Mouse (Mus musculus) B cell, adult (primary cell): ENCODE measurements around the gene Sfxn5. TPM values are rescaled to one million over a fixed set of nuclear protein-coding genes. Genes with fewer than 3 reads are reported as not detected.

ENCODE experiments used
- total RNA-seq: library from RNA; stranded (reverse); gene quantifications from 4 replicates; pipeline ENCODE4 v1.2.4, GENCODE M21; 2023; ENCODE audit not compliant: inconsistent age

Gene Sfxn5
- 11.0 to 13.9 TPM (median 12.3 TPM) in 4 replicates for total RNA-seq

DNA sequence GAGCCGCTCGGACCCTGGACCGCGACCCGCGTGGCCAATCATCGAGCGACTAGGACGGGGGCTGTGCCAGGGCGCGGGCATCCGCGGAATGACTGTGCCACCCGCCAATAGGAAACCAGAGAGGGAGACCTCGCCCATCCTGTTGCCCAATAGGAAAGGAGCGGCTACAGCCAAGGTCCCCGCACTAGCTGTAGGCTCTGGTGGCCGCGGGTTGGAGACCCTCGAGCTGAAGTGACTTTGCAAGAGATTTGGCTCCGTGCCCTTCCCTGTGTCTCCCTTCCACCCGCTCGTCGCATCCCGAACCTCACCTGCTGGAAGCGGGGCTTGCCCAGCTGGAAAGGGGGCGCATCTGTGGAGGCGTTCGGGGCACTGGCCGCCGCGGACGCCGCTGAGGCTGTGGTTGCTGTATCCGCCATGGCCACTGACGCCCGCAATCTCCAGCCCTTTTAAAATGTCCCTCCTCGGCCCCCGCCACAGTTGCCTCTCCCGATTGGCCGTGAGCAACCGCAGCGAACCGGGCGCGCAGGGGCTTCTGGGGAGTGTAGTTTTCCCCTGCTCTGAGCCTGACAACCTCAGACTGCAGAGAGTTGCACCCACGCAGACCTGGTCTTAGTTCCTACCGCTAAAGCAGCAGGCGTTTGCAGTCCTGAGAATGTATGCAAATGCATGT is at the start of gene Sfxn5:
Sfxn5 (minus strand) TSS at position 423 of the 670 bp plus-strand sequence.

DNA sequence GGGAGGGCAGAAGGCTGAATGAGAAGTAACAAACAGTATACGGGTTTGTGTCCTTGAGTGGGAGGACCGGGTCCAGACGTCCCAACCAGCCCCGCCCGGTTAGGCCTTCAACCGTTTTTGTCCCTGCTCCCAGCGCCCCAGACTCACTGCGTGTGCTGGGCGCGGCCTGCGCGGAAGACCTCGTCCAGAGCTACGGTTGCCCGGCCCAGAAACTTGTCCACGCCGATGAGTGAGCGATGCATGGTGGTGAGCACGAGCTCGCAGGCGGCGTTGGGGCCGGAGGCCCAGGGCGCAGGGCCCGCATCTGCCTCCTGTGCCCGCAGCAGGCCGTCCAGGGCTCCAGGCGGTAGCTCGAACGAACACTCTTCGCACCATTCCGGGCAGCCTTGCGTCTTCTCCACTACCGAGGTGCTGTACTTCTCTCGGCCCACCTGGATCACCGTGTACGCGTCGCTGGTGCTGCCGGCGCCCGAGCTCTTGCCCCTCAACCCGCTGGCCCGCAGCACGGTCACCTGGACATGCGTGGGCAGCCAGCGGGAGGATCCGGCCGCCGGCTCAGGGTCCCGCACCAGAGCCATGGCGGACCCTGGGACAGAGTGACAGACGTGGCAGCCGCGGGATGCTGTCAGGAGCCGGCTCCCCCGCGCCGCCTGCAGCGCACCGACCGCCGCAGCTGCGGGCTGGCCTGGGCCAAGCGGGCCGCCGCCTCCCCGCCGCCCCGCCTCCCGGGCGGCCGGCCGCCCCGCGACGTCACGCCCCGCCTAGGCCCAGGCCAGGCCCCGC is 40.9 kb upstream of the Sfxn5 start, which contains the start of gene Rab11fip5:
Rab11fip5 (minus strand) TSS at position 684 of the 783 bp plus-strand sequence.

DNA sequence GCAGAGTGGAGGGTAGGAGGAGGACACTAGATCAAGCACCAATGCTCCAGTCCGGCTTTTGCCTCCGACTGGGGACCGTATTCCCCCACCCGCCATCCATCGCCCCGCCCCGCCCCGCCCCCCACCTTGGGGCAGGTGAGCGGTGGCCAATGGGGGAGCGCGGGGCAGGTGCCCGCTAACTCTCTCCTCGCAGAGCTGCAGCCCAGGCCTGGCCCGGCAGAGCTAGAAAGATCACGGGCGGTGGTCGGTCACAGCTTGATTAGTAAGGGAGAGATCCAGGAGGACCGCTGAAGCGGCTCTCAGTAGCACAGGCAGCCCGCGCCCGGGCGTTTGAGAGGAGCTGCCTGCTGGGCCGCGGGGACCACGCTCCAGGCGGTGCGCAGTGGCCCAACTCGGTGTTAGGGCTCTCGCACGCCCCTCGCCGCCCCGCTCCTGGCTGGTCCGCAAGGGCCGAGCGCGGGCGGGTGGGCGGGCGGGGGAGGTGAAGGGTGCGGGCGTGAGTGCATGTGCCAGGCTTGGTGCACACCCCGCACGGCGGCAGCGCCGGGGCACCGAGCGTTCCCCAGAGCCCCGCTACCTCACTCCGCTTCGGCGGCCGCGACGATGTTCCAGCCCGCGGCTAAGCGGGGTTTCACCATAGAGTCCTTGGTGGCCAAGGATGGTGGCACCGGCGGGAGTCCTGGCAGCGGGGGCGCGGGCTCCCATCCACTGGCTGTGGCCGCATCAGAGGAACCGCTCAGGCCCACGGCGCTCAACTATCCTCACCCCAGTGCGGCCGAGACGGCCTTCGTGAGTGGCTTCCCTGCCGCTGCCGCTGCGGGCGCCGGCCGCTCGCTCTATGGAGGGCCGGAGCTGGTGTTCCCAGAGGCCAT is 145.6 kb downstream of the Sfxn5 start, which contains the start of gene Emx1:
Emx1 (plus strand) TSS at position 99 of the 872 bp plus-strand sequence.

Other genes starting within 250 kb of the Sfxn5 start
- 4.8 to 6.4 TPM (median 5.9 TPM) in 4 replicates for gene Spr, start 195.7 kb downstream of the Sfxn5 start, total RNA-seq
- not detected in 4 replicates for gene Emx1, start 146.0 kb downstream of the Sfxn5 start, total RNA-seq
- gene Rab11fip5, start 41.2 kb upstream of the Sfxn5 start, total RNA-seq = 0.64 to 1.2 TPM (median 0.99 TPM) in 4 replicates
- not detected in 4 replicates for gene Noto, start 90.5 kb upstream of the Sfxn5 start, total RNA-seq
- 40.9 to 51.6 TPM (median 45.6 TPM) in 4 replicates for gene Smyd5, start 98.6 kb upstream of the Sfxn5 start, total RNA-seq
- gene Cct7, start 118.1 kb upstream of the Sfxn5 start, total RNA-seq = 151 to 192 TPM (median 172 TPM) in 4 replicates
- gene Pradc1, start 118.5 kb upstream of the Sfxn5 start, total RNA-seq = 10.0 to 15.0 TPM (median 13.6 TPM) in 4 replicates
- gene Fbxo41, start 169.6 kb upstream of the Sfxn5 start, total RNA-seq = not detected in 4 replicates
- gene Egr4, start 180.2 kb upstream of the Sfxn5 start, total RNA-seq = 0.39 to 0.69 TPM (median 0.54 TPM) in 4 replicates